Mouse (Mus musculus) small intestine, adult 2 months (tissue): ENCODE measurements at regions not wholly inside any gene's neighbourhood (a gene's known extent, or its start where the extent isn't known, plus 50 kb on each side); places are given as distances from the start of the nearest gene placed in this dataset.

Experiments used
- CTCF ChIP-seq: fragments of 200-500 bp; IDR thresholded peaks from 2 replicates; pipeline ENCODE4 v1.5.1; 2012; ENCODE audit warnings: low read depth, mild to moderate bottlenecking, control low read depth, inconsistent platforms, low read length, moderate library complexity, mixed read lengths; ENCODE audit not compliant: insufficient replicate concordance, insufficient read length; ENCODE audit errors: extremely low read depth
- POLR2A ChIP-seq: fragments of 200-500 bp; IDR thresholded peaks from 2 replicates; pipeline ENCODE4 v1.6.1; 2012; ENCODE audit warnings: low read depth, mild to moderate bottlenecking, control low read depth, inconsistent platforms, low read length, moderate library complexity

DNA sequence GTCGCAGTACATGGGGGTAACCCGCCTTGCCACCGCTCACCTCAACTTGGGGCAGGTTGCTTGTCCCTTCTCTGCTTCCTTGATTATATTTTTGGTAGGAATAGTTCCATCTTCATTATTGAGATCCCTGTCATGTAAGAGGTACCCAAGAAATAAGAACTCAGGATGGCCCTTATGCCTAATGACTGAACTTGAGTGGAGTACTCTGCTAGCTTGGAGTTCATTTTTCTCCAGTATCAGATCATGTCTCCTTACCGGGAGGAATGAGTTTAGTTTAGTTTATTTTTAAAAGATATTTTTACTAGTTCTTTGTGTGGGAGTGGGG is 79.8 kb upstream of the Cpm start:
- no peak for TF ChIP-seq POLR2A
- TF ChIP-seq CTCF: no peak
